Mouse (Mus musculus): ENCODE data around the gene Casc3. TPM values are rescaled to one million over a fixed set of nuclear protein-coding genes. Genes with fewer than 3 reads are reported as not detected.

Gene Casc3
- total RNA-seq, 2 experiments from 2014 or later: 26.9 to 28.4 TPM

GRCm38 (mm10) chr11:98835725-98836124, 31.0 kb downstream of the Casc3 start:
- no peak for DNase-seq

DNA sequence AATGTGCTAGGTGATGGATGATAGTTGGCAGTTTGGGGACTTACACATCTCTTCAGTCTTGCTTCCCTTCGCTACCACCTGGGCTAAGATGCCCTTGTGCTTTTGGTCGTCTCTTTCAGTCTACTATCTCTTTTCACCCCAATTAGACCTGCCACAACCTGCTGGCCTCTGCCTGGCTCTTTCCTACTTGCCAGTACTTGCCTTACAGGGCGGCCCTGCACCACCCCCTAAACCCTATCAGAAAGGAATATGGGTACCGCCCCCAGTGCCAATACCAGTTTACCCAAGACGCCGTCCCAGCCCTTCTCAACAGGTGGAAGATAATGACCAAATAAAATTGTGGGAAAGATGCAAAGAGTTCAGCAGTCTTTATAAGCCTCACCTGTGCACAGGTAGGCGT, 31.4 kb downstream of the Casc3 start:
- no peak for DNase-seq

- peak; percentile 87 for DNase-seq
Measured at GRCm38 (mm10) chr11:98836651-98837141, 32.0 kb downstream of the Casc3 start, which contains the start of gene Rapgefl1. Gene Rapgefl1, plus strand, starts transcription at chr11:98836785.

GRCm38 (mm10) chr11:98837231-98837704, 32.6 kb downstream of the Casc3 start:
- no peak for DNase-seq

DNA sequence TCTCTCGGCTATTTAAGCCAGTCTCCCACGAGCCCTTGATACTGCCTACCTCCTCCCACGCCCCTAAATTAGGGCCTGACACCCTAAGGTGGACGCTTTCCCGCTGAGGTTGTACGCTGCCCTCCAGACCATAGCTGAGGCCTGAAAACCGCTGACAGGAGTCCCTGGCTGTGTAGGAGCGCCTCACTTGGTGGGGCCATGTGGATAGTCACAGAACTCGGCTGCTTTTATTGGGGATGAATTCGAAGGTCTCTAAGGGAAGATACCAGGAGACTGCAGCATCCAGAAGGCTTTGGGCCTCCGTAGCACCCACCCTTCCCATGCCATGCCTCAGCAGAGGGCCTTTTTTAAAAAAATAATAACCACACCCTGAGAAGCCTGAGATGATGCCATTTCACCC, 33.2 kb downstream of the Casc3 start:
- no peak for DNase-seq

- peak; percentile 39 for DNase-seq
Measured at GRCm38 (mm10) chr11:98838512-98838911, 33.8 kb downstream of the Casc3 start.

GRCm38 (mm10) chr11:98839402-98839801, 34.7 kb downstream of the Casc3 start:
- no peak for DNase-seq

DNA sequence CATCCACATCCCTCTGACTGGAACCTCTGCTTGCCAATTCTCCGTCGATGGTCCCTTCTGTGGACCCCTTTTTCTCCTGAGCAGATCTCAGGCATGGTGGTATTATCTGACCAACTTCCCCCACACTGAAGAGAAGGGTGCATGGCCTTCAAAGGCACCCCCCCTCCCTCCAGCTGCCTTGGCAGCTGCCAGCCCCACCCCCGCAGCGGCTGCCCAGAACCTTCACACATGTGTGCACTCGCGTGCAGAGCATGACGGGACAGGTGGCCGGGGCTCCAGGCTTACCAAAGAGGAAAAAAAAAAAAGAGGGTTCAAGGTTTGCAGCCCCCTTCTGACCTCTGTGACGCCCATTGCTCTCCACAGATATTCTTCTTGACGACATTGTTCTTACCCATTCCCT, 35.2 kb downstream of the Casc3 start:
- no peak for DNase-seq

- DNase-seq: no peak
Measured at GRCm38 (mm10) chr11:98846016-98846415, 41.3 kb downstream of the Casc3 start.

DNA sequence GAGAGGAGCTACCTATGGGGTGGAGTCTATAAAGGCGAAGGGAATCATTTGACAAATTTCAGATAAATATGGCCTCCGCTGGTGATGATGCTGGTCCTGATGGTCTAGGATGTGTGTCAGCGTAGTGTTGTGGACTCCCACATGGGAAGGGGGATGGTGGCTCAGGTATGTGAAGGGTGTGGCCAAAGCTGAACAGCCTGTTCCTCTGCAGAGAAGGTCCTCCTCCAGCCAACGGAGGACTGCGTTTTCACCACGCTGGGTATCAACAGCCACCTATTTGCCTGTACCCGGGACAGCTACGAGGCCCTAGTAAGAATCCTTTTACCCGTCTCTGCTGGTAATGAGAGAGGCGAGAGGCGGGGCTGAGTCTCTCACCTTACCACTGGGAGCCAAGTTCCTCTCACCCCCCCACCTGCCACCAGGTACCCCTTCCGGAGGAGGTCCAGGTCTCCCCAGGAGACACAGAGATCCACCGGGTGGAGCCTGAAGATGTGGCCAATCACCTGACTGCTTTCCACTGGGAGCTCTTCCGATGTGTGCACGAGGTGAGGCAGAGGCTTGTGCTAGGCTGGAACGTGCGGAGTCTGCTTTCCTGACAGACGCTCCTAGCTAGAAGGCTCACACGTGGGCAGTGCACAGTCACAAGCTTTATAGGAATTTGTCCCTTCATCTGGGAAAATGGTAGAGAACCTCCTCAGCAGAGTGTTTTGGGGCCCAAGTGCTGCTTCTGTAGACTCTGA, 42.3 kb downstream of the Casc3 start:
- no peak for DNase-seq

GRCm38 (mm10) chr11:98849196-98849894, 44.6 kb downstream of the Casc3 start:
- no peak for DNase-seq

GRCm38 (mm10) chr11:98850100-98851093, 45.7 kb downstream of the Casc3 start:
- DNase-seq: no peak

GRCm38 (mm10) chr11:98854116-98854515, 49.4 kb downstream of the Casc3 start:
- no peak for DNase-seq

DNA sequence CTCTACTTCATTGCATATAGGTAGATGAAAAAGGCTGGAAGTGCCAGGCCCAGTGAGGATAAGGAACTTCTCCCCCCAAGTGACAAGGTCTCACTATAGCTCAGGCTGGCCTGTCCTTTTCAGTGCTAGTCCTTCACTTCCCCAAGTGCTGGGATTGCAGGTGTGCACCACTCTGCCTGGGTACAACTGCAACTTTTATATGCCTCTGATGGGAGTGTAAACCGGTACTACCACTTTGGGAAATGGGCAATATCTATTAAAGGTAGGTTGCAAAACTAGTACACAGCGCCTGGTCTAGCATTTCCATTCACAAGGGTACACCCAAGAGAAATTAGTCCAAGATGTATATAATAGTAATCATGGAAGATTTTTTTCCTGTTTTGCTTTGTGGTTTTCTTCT, 50.0 kb downstream of the Casc3 start:
- no peak for DNase-seq

- peak; percentile 95 for DNase-seq
Measured at GRCm38 (mm10) chr11:98858759-98859731, 54.3 kb downstream of the Casc3 start.

DNA sequence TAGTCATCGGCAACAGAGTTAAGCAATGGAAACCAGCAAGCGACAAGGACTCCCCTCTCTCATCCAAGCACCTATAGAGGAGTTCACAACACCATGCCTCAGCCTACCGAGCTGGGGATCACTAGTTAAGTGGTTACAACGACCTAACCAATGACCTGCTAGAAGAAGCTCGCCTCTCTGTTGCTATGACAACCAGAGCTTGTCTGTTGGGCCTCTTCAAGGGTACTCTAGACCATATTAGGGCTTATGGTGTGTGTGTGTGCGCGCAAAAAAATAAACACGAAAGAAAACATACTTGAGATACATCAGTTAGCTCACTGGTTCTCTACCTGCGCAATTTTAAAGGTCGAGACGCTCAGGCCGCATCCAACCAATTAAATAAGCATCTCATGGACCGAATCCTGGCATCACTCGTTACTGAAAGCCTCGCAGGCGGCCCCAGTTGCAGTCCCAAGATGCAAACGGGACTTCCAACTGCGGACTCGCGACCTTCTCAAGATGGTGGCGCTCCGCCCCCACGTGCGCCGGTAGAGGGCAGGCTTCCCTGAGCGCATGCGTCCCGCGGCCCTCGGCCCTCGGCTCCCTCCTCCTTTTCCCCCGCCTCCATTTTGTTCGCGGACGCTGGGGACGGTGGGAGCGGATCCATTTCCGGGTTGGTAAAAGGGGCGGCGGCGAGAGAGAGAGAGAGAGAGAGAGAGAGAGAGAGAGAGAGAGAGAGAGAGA, 58.5 kb downstream of the Casc3 start, which contains the start of gene Wipf2:
Gene Wipf2 (plus strand): TSS at position 611 of the 723 bp plus-strand sequence.
- peak; percentile 98 for DNase-seq

GRCm38 (mm10) chr11:98863751-98864429, 59.2 kb downstream of the Casc3 start:
- DNase-seq: peak; percentile 62

DNA sequence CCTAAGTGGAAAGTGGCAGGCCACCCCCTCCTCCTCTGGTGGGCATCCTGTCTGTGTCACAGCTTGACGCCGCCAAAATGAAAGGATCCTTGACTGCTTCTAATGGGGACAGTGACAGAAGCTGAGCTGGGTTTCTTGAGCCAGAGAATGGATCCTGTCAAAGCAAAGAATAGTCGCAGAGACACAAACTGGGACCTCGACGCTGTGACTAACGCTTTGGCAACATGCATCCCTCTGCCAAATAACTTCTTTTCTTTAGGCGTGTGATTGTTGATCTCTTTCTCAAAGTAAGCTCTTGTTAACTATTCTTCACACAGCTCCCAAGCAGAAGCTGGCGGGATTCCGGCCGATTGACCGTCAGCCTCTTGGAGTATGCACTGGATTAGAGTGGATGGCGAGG, 62.6 kb downstream of the Casc3 start:
- no peak for DNase-seq

- DNase-seq: no peak
Measured at GRCm38 (mm10) chr11:98869906-98870305, 65.2 kb downstream of the Casc3 start.

- DNase-seq: no peak
Measured at GRCm38 (mm10) chr11:98870791-98871190, 66.1 kb downstream of the Casc3 start.

Measured in heart, postnatal 4 days (tissue).